Mouse (Mus musculus): ENCODE measurements at regions not wholly inside any gene's neighbourhood (a gene's known extent, or its start where the extent isn't known, plus 50 kb on each side); places are given as distances from the start of the nearest gene placed in this dataset.

DNA sequence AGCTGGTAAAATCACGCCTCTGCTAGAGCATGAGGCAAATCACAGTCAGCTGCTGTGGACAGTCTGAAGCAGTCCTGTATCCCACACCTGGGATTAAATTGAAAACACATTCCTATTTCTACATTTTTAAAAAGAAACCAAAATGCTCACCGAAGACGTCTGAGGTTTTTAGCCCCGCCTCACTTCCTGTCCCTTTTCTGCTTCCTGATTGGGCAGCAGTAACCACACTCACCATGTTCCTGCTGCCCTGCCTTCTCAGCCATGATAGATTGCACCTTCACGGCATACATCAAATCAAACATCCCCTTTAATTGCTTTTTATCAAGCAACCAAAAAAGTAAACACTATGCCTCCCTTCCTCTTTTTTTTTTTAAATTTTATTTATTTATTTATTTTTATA lies 150.1 kb upstream of the Jarid2 start:
- TF ChIP-seq CTCF (IDR thresholded peaks at IDR 0.05; ENCODE audit: low read depth) (no peak), EP300 (IDR thresholded peaks at IDR 0.05; ENCODE audit: low read depth) (no peak)

Data from heart, postnatal 0 days (tissue).